Mouse (Mus musculus) adrenal gland, adult 18-20 months (tissue): ENCODE data around the gene Fbxl19. TPM values are rescaled to one million over a fixed set of nuclear protein-coding genes. Genes with fewer than 3 reads are reported as not detected.

Source experiments
- DNase-seq, 2 experiments: peaks; one replicate each; pipeline ENCODE4 v3.0.0; 2021 to 2022; ENCODE audit warnings: low spot score in 2 of 2
- long read RNA-seq, 2 experiments: library from polyadenylated mRNA; stranded (forward); transcript quantifications; one replicate each; pipeline ENCODE4 v2.0.0; 2021
- total RNA-seq, 2 experiments: library from RNA; stranded (reverse); gene quantifications; 1 replicate in 1 of 2; 2 replicates in 1 of 2; pipeline ENCODE4 v1.2.3; 2021

The Fbxl19 gene
- 10 to 100 TPM; 10.7 to 14.4 TPM for total RNA-seq
- long read RNA-seq, experiment 1, partial matches to known transcripts, result 2 of 4 reads
- long read RNA-seq, experiment 1, other reads (novel, unspliced or antisense), result 2 of 4 reads
- long read RNA-seq, experiment 2, partial matches to known transcripts, result 6 of 9 reads
- long read RNA-seq, experiment 2, other reads (novel, unspliced or antisense), result 2 of 9 reads

DNA sequence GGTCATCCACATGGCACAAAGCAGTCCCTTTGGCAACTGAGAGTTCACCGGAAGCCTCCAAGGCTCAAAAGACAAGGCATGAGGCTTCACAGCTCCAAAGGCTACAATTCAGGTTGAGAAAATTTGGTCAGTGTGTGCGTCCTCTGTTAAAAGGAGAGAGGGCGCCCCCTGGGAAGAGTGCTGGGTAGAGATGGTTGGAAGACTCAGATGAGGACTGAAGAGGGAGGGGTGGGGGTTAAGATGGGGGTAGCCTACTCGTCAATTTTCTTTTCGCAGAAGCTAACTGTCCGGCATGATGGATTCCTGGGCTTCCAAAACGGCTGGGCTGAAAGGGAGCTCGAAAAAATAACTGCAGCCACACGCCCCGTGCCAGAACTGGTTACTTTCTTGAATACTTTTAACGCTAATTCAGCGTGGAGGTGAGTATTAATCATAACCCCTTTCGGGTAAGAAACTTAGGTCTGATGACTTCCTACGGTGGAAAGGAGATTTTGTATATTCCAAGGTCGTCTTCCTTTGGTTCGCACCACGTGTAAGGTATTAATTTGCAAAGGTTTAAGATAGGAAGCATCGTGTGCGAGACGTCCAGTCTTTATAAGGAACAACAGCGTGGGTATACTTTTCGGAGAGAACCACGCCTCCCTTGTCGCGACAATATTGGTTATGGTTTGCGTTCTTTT, at the start of gene Fbxl19:
TSS of gene Fbxl19 (plus strand) at position 178 of the 680 bp plus-strand sequence.
- peak; percentile 74 for DNase-seq

DNA sequence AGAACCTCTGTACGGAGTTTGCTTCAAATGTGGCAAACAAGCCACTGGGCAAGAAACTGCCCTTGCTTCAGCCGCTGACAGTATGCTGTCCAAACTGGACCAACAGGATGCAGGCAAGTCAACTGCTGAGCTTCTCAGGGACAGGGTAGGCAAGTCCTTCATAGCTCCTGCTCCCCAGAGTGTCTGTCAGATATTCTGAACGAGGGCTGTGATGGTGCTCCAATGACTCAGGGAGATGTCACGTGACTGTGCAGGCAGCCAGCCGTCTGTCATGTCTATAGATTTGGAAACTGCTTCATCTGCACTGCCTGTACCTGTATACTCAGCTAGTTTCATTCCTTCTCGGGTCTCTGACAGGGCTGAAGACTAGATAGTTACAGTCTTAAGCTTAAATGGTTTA, 45.4 kb upstream of the Fbxl19 start:
- no peak for DNase-seq

DNA sequence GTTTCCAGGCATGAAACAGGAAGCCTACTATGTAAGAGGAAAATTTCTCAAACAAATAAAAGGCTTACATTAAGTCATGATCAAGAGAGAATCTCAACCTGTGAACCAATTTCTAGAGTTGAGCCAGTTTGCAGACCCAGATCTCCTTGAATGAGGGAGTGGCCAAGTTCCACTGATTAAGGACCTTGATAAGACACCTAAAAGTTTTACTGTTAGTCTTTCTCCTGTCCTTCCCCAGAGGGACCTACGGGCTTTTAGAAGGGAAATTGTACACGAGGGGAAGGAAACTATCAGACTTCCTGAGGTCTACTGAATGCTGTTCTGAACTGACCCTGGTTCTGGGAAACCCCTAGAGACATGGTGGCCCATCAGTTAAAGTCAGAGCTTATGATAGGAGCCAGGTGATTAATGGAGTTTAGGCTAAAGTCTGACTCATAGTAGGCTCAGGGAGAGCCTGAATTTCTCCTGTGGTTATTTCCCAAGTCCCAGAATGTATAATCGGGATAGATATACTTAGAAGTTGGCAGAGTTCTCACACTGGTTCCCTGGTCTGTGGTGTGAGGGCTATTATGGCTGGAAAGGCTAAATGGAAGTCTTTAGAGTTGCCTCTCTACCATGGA, 43.5 kb upstream of the Fbxl19 start:
- DNase-seq, result no peak

DNA sequence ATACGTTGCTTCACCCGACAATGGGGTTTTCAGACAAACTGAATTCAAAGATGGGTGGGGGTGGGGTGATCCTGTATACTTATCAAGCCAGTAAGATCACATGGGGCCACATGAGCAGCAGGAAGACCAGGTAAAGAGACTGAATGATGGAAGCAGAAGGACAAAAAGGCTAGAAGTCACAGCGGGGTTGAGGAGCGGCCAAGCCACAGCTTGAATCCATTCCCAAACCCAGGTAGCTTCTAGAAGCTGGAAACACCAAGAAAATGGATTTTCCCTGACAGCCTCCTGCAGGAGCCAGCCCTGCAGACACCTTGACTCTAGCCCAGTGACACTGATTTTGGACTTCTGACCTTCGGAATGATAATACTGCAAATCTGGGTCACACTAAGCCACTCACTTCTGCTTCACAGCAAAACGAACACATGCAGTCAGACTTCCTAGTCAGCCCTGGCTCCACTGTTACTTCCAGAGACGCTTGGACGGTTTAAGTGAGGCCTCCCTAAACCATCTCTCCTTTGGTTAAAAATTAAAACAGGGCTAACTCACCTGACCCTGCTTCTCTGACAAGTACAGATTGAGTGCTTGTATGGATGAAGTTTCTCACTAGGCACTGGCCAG, 40.7 kb upstream of the Fbxl19 start:
- no peak for DNase-seq

DNA sequence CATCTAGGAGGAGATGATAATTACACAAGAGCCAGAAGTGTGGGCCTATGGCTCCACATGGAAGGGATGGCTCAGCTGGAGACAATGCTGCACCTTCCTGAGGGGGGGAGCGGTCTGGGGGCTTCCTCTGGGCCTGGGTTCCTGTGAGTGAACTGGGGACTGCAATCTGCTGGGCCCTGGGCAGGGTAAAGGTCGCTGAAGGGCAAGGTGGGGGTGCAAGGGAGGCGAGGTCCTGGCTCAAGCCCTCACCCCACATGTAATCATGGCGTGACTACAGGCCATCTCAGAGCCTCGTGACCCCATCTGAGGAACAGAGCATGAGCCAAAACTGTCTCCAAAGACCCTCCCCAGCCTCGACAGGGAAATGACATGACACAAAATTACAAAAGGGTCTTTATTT, 39.7 kb upstream of the Fbxl19 start:
- no peak for DNase-seq

DNA sequence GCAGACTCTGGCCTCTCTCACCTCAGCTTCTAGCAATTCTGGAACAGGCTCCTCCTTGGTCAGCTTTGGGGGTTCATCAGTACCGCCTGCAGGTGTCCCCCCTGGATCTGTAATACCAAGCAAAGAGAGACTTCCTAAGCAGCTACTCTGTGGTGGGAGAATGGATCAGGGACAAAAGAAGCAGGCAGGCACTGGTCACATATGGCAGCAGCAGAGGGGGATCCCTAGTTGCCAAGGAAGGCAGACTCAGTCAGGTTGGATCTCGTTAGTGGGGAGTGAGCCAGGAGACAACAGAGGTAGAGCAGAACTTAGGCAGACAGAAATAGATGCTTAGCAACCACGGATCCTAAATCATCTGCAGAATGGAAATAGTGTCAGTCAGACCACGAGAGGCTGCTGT, 38.6 kb upstream of the Fbxl19 start:
- no peak for DNase-seq

DNA sequence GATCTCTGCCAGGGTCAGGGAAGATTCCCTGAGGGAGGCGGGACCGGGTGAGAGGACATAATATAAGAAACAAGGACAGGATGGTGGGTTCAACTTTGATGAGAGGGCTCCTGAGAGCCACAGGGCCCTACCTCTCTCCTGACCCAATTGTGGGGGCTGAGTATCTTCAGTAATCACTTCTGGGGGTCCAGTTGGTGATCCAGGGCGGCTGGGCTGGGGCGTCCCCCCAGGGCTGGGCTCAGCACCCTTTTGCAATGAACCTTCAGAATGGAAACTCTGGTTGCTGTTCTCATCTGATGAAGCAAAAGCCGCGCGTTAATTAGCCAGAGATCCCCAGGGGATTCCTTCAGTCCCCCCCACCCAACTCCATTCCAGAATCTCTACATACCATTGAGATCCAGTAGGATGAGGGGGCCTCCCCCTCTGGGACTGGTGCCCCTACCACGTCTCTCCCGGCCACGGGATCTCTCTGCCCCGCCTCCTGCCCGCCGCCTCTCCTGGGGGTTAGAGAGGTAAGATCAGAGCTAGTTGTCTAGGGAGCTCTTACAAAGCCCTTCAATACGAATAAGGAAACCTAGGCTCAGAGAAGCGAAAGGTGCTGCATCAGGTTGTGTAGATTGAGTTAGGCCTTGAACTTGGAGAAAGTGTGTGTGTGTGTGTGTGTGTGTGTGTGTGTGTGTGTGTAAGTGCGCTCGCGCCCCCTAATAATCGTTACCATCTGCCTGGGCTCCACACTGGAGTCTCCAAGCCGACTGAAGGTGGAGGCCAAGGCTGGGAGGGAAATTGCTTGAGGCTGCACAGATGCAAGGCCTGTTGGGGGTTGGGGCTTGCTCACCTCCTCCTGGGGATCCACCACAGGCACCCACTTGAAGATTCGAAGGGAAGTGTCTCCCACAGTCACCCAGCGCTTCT, 37.0 kb upstream of the Fbxl19 start:
- DNase-seq, result no peak

DNA sequence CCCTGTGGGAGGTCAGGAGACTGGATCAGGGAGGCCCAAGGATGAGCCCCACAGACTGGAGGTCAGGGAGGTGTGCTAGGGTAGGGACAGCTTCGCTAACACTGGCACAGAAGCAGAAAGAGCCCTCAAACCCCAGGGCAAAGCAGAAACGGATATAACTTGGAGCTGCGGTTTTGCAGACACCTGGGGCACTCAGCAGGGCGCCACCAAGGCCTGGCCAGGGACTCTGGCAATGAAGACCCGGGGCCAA, 36.5 kb upstream of the Fbxl19 start:
- no peak for DNase-seq

DNA sequence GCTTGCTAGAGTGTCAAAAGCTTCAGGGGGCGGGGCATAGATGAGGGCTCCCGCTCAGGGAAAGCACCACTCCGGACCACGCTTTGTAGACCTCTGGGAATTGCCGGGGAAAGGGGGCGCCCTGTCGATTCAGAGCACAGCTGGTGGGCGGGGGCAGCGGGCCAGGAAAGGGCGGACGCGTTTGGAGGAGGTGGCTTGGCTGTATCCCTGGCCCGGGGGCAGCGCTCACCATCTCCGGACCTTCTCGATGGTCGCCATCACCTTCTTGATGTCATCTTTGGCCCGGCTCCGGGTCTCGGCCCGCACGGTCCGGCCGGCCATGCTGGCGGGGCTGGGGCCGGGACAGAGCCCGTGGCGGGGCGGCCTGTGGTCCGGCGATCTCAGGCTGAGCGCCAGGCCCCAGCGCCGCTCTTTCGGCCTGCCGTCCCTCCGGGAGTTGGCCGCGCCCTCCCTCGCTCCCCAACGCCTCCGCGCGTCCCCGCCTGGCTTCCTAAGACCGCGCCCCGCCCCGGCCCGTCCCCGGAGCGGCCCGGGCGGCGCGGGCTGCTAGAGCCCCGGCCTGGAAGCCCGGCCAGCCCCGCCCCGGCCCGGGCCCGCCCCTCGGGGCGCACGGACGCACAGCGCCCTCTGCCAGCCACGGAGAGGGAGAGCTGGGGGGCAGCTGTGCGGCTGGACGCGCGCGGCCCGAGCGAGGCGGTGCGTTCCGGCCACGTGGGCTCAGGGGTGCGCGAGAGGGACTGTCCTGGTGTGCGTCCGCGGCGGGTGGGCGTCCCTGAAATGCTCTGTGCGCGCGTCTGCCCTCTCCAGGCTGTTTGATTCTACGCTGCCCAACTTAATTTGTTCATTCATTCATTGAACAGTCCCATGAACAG, 35.9 kb upstream of the Fbxl19 start, which contains the start of gene Bcl7c:
TSS of gene Bcl7c (minus strand) at position 727 of the 872 bp plus-strand sequence.
- peak; percentile 87 to 91 for DNase-seq

DNA sequence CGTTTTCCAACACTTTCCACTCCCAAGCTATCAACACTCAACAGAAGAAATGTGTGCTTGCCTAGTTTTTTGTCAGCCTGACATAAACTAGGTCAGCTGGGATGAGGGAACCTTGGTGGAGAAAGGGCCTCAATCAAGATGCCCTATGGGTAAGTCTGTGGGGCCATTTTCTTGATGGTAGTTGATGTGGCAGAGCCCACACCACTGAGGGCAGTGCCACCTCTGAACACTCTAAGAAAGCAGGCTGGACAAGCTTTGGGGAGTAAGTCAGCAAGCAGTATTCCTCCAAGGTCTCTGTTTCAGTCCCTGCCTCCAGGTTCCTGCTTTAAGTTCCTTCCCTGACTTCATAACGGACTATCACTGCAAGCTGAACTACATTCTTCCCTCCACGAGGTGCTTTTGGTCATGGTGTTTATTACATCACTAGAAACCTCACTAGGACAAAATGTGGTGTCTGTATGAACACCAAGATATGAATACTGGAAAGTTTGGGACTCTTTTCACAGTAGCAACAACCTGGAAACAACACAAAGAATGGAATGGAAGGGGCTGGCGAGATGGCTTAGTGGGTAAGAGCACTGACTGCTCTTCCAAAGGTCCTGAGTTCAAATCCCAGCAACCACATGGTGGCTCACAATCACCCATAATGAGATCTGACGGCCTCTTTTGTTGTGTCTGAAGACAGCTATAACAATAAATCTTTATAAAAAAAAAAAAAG, 34.9 kb upstream of the Fbxl19 start:
- no peak for DNase-seq

DNA sequence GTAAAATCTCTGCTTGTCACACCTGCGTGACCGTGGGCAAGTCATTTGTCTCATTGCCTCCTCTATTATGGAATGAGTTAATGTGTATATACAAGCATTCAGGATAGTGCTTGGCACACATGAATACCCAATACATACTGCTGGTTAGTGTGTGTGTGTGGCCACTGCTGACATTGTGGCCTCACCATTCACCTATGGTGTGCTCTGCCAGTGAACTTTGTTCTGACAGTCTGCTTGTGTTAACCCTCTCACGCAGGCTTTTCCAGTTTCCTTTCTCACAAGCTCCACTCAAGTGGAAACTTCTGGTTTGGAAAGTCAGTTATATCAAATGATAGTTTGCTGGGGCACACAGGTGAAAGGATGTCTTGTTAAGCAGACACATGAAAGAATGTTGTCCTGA, 33.3 kb upstream of the Fbxl19 start:
- DNase-seq, result no peak

DNA sequence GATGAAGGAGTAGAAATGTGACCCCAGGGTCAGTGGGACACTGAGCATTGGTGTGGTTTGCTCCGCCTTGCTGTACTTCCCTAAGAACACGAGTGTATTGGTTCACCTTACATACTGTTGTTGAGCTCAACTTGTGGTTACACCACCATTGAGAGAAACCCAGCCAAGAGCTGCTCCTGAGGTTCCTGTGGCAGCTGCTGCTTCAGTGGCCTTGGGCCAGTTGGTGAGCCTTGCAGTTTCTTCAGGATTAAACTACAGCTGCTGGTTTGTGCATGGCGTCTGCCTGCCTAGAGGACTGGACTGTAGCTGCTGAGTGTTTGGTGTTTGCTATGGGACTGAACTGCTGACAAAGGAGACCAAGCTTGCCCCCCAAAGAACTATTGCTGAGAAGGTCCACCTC, 32.9 kb upstream of the Fbxl19 start:
- no peak for DNase-seq

DNA sequence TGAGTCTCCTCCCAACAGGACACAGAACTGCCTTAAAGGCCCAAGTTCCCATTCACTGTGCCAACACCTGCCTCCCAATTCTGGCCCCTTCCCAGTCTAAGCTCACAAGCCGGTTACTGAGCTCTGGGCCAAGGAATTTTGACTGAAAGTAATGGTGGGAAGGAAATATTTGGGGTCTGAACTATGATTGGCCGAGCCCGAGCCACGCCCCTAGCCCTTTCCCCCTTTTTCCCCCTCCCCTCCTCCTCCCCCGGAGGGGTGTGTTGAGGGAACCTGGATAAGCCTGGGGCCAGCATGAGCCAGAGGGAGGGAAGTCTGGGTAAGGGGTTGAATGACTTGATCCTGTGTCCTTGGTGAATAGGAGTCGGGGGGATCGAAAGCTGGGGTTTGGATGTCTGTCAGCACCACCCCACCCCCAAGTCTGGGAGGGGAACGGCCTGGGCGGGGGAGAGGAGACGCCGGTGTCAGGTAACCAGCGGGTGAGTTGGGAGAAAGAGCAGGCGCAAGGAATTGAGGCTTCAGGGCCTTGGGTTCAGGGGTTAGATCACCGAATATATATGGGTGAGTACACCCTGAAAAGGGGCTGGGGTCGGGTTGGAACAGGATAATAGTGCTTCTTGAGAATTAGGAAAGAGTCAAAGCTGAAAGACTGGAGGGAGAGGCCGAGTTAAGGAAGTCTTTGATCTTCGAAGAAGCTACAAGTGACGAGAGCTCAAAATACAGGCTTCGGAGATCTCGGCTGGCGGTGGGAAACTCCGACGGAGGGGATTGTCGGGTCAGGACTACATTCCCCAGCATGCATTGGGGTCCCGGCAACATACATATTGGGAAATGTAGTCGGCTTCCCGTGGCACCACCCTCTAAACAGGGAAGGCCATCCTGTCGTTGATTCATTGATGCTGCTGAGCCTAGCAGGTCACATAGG, 31.6 kb upstream of the Fbxl19 start, which contains the start of gene Ctf1:
TSS of gene Ctf1 (plus strand) at position 276 of the 925 bp plus-strand sequence.
- DNase-seq, result peak; percentile 52 to 70

DNA sequence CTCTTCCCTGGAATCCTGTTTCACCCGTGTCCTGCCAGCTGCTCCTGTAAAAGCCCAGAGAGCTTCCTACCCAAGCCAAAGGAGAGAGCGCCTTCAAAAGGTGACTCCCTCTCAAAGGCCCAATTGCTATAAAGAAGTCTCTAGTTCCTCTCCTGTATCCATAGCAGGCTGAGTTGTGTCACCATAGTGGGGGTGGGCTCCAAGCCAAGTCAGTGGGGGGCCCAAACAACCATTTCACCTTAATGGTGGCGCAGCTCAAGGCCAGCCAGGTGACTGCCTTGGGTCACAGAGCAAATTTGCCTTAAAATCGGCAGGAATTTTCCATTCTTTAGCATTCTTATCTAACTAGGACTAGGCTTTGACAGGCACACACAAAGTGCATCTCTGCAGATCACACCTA, 29.5 kb upstream of the Fbxl19 start:
- DNase-seq, result no peak

DNA sequence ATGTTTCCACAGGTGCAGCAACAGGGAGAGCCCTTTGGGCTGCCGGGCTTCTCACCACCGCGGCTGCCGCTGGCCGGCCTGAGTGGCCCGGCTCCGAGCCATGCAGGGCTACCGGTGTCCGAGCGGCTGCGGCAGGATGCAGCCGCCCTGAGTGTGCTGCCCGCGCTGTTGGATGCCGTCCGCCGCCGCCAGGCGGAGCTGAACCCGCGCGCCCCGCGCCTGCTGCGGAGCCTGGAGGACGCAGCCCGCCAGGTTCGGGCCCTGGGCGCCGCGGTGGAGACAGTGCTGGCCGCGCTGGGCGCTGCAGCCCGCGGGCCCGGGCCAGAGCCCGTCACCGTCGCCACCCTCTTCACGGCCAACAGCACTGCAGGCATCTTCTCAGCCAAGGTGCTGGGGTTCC, 27.4 kb upstream of the Fbxl19 start:
- peak; percentile 70 to 80 for DNase-seq

DNA sequence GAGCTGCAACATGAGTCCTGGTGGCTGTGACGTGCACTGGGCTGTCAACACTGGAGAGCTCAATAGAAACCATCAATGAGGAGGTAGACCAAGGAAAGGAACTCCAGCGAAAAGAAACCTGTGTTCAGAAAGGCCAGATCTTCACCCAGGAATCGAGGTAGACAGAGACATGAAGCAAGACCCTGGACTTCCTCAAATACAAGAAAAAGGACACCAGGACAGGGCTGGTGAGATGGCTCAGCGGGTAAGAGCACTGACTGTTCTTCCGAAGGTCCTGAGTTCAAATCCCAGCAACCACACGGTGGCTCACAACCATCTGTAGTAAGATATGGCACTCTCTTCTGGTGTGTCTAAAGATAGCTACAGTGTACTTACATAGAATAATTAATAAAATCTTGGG, 26.0 kb upstream of the Fbxl19 start:
- DNase-seq, result no peak

DNA sequence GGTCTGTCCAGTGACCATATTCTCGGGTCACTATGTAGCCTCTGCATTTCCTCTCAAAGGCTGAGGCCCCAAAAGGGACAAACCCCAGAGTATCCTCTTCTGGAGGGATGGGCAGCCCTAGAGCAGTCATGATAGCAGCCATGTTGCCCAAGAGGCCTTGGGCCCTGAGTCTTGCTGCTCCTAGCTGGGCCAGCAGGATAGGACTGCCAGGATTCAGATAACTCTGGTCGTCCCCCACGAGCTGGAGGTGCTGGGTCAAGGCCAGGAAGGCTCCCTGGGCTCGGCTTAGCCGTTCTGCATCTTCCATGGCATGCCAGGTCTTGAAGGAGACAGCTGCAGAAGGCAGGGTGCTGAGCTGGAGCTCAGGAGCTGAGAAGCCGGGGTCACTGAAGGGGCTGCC, 25.1 kb upstream of the Fbxl19 start:
- no peak for DNase-seq

DNA sequence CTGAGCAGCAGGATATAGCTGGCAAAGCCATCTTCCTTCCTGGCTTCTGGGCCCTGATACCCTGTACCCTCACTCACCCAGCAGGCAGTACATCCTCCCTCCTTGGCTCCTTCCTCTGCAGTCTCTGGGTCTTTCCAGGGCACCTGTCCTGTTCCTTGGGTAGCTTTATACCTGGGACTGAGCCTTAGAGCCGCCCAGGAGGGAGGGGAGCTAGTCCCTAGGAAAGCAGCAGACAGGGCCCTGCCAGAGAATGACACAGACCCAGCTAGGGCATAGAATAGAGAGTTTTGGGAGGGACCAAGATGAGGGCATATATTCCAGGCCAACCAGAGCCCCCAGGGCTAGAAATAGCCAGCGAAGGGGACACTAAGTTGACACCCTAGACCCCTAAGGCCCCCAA, 18.9 kb upstream of the Fbxl19 start:
- DNase-seq, result no peak

DNA sequence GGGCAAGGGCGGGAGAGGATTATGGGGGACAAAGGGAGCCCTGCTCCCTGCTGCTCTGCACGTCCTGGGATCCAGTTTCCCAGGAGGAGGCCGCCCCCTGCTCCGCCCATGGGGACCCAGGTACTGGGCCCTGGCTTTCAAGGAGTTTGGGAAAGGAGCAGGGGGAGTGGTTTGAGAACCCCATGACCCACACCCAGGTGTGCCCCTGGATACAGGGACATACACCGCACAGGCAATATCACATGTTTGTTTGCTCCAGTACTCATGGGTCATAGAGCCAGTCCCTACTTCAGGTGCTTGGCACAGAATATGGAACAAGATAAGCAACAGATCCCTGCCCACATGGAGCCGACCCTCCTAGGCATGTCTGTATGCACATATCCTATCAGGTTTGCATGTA, 18.4 kb upstream of the Fbxl19 start:
- no peak for DNase-seq
